Mouse (Mus musculus): ENCODE measurements around the gene Notch3.
"Not testable (repeated sequence)": the region's sequence is repeated elsewhere in the genome, so short reads cannot be mapped to it uniquely, and the experiment has no call there.

Gene Notch3

GRCm38 (mm10) chr17:32118484-32118883, 48.2 kb downstream of the Notch3 start:
- DNase-seq (ENCODE audit: low read depth): peak; percentile 61

- peak; percentile 85 for DNase-seq (ENCODE audit: low read depth)
Measured at GRCm38 (mm10) chr17:32117872-32118421, 48.7 kb downstream of the Notch3 start.

GRCm38 (mm10) chr17:32117287-32117871, 49.3 kb downstream of the Notch3 start:
- peak; percentile 86 for DNase-seq (ENCODE audit: low read depth)

GRCm38 (mm10) chr17:32116586-32117286, 49.9 kb downstream of the Notch3 start:
- no peak for DNase-seq (ENCODE audit: low read depth)

- DNase-seq (ENCODE audit: low read depth): not testable (repeated sequence)
Measured at GRCm38 (mm10) chr17:32114486-32114885, 52.2 kb downstream of the Notch3 start.

- DNase-seq (ENCODE audit: low read depth): no peak
Measured at GRCm38 (mm10) chr17:32113523-32114421, 52.9 kb downstream of the Notch3 start.

- no peak for DNase-seq (ENCODE audit: low read depth)
Measured at GRCm38 (mm10) chr17:32113255-32113522, 53.5 kb downstream of the Notch3 start.

- DNase-seq (ENCODE audit: low read depth): no peak
Measured at GRCm38 (mm10) chr17:32112434-32113254, 54.0 kb downstream of the Notch3 start.

- no peak for DNase-seq (ENCODE audit: low read depth)
Measured at GRCm38 (mm10) chr17:32110980-32111780, 55.5 kb downstream of the Notch3 start.

- DNase-seq (ENCODE audit: low read depth): peak; percentile 71
Measured at GRCm38 (mm10) chr17:32110424-32110823, 56.2 kb downstream of the Notch3 start.

- DNase-seq (ENCODE audit: low read depth): no peak
Measured at GRCm38 (mm10) chr17:32109201-32109940, 57.3 kb downstream of the Notch3 start.

- DNase-seq (ENCODE audit: low read depth): peak; percentile 70
Measured at GRCm38 (mm10) chr17:32108320-32109011, 58.2 kb downstream of the Notch3 start.

GRCm38 (mm10) chr17:32107877-32108276, 58.8 kb downstream of the Notch3 start:
- DNase-seq (ENCODE audit: low read depth): no peak

- DNase-seq (ENCODE audit: low read depth): peak; percentile 88
Measured at GRCm38 (mm10) chr17:32106358-32106757, 60.3 kb downstream of the Notch3 start.

- DNase-seq (ENCODE audit: low read depth): peak; percentile 67
Measured at GRCm38 (mm10) chr17:32103054-32103453, 63.6 kb downstream of the Notch3 start.

GRCm38 (mm10) chr17:32099943-32100586, 66.6 kb downstream of the Notch3 start:
- DNase-seq (ENCODE audit: low read depth): no peak

GRCm38 (mm10) chr17:32099574-32099942, 67.1 kb downstream of the Notch3 start:
- no peak for DNase-seq (ENCODE audit: low read depth)

- DNase-seq (ENCODE audit: low read depth): not testable (repeated sequence)
Measured at GRCm38 (mm10) chr17:32098905-32099304, 67.7 kb downstream of the Notch3 start.

GRCm38 (mm10) chr17:32097676-32098075, 69.0 kb downstream of the Notch3 start:
- DNase-seq (ENCODE audit: low read depth): no peak

Measured in NIH3T3 (cell line).